Mouse (Mus musculus): ENCODE measurements around the gene Enkd1.

- no peak for TF ChIP-seq CTCF (IDR thresholded peaks at IDR 0.05 in 2 of 3, conservative IDR thresholded peaks at IDR 0.05 in 1 of 3; ENCODE audit: control insufficient read depth in 1 of 3, insufficient read depth in 1 of 3, low read depth in 2 of 3, low read length in 3 of 3, poor library complexity in 1 of 3, severe bottlenecking in 1 of 3)
- no peak for TF ChIP-seq POLR2A (IDR thresholded peaks at IDR 0.05; ENCODE audit: control insufficient read depth in 1 of 2, insufficient read depth in 1 of 2, low read depth in 1 of 2, low read length in 2 of 2, poor library complexity in 1 of 2)
- TF ChIP-seq TAL1 (IDR thresholded peaks at IDR 0.05; ENCODE audit: low read length), result no peak
- no peak for TF ChIP-seq MAFK (IDR thresholded peaks at IDR 0.05; ENCODE audit: borderline replicate concordance, low read depth, low read length)
- no peak for TF ChIP-seq ZC3H11A (IDR thresholded peaks at IDR 0.05; ENCODE audit: low read depth, low read length)
- no peak for TF ChIP-seq ELF1 (IDR thresholded peaks at IDR 0.05; ENCODE audit: low read depth, low read length)
- TF ChIP-seq MAZ (IDR thresholded peaks at IDR 0.05; ENCODE audit: low read depth, low read length), result no peak
These were observed 45.9 kb upstream of the Enkd1 start for GRCm38 (mm10) chr8:105753916-105754315.

Measured in MEL (cell line).